ENCODE assay signal across 16 mouse cellular contexts in the genomic region with DNA sequence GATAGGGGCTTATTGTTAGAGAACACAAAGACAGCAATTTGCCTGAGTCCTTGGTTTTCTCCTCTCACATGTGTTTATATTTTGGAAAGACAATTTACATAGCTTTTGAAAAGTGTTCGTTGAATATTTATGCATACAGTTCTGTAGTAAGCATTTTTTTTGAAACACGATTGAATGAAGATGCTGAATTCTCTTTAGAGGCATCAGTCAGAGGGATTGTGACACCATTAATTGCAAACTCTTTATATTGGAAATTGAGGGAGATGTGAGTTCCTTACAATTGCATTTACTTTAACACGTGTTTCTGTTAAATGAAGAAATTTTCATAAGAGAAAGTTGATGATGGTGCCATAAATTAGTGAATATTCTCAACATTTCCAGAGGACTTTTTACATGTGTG.
"Had no signal": no experiment of that assay in that cellular context is flagged by ENCODE, and none has a peak within 500 bp of the region (broad histone marks: within the 10 kb centered on the region; RNA-seq: fewer than 3 reads in every experiment).

No protein-coding gene starts in this region.

- H3K4me2 ChIP-seq: neural tube, embryonic 13.5 days; neural tube, embryonic 15.5 days; stomach, embryonic 15.5 days had no signal

- H3K36me3 ChIP-seq: neural tube, embryonic 13.5 days; neural tube, embryonic 15.5 days; stomach, embryonic 15.5 days had no signal

- H3K9me3 ChIP-seq: neural tube, embryonic 13.5 days; neural tube, embryonic 15.5 days; stomach, embryonic 15.5 days had no signal

- H3K27ac ChIP-seq: neural tube, embryonic 13.5 days; neural tube, embryonic 15.5 days; stomach, embryonic 15.5 days; stomach, postnatal 0 days had no signal

- H3K27me3 ChIP-seq: neural tube, embryonic 13.5 days; neural tube, embryonic 15.5 days; stomach, embryonic 15.5 days had no signal

- H3K9ac ChIP-seq: neural tube, embryonic 13.5 days; neural tube, embryonic 15.5 days; stomach, embryonic 15.5 days had no signal

- H3K4me1 ChIP-seq: neural tube, embryonic 13.5 days; neural tube, embryonic 15.5 days; stomach, embryonic 15.5 days had no signal

- H3K4me3 ChIP-seq: neural tube, embryonic 13.5 days; neural tube, embryonic 15.5 days; stomach, embryonic 15.5 days had no signal

- DNase-seq: retina, postnatal 1 day; right cerebral cortex, adult 18-20 months; right cerebral cortex, postnatal 14 days; right cerebral cortex, postnatal 25 days; right cerebral cortex, postnatal 4 days; spleen, adult 18-20 months; thymus, adult 18-20 months; thymus, adult 2 months; thymus, postnatal 14 days; thymus, postnatal 25 days; thymus, postnatal 36 days; thymus, postnatal 4 days had no signal
